Comparison of ENCODE assay signal across 13 mouse cellular contexts in genomic region chr3:142295287-142295676, GRCm38 (mm10).
DNase-seq lines count a peak whose midpoint lies in the region; ATAC-seq lines count a peak whose summit lies in the region.
"Had no signal": no experiment of that assay in that cellular context is flagged by ENCODE, and none has a peak within 500 bp of the region (broad histone marks: within the 10 kb centered on the region; RNA-seq: fewer than 3 reads in every experiment).

No protein-coding gene starts in this region.

- no peaks in the 10 kb centered on the region for H3K9me3 ChIP-seq in embryonic facial prominence, embryonic 11.5 days (replicated peaks; ENCODE audit: control insufficient read depth, low read length)
- H3K9me3 ChIP-seq in embryonic facial prominence, embryonic 10.5 days, result no peaks in the 10 kb centered on the region
- no peaks in the 10 kb centered on the region for H3K9me3 ChIP-seq in hindbrain, embryonic 15.5 days
- no peaks in the 10 kb centered on the region for H3K9me3 ChIP-seq in hindbrain, embryonic 16.5 days (ENCODE audit: control insufficient read depth, low read length)
- H3K9me3 ChIP-seq in midbrain, embryonic 15.5 days, result no peaks in the 10 kb centered on the region
- H3K9me3 ChIP-seq in midbrain, embryonic 13.5 days, result no peaks in the 10 kb centered on the region
- no peaks in the 10 kb centered on the region for H3K9me3 ChIP-seq in neural tube, embryonic 14.5 days (ENCODE audit: control insufficient read depth, low read length)
- H3K9me3 ChIP-seq: stomach, embryonic 15.5 days had no signal

- H3K4me3 ChIP-seq in embryonic facial prominence, embryonic 11.5 days (ENCODE audit: low read depth, low read length), result no peak overlapping the region
- H3K4me3 ChIP-seq in embryonic facial prominence, embryonic 10.5 days, result no peak overlapping the region
- no peak overlapping the region for H3K4me3 ChIP-seq in hindbrain, embryonic 15.5 days
- H3K4me3 ChIP-seq in hindbrain, embryonic 16.5 days (ENCODE audit: low read length), result no peak overlapping the region
- no peak overlapping the region for H3K4me3 ChIP-seq in midbrain, embryonic 15.5 days
- H3K4me3 ChIP-seq in midbrain, embryonic 13.5 days (replicated peaks), result no peak overlapping the region
- no peak overlapping the region for H3K4me3 ChIP-seq in neural tube, embryonic 14.5 days (ENCODE audit: low read depth, low read length)
- H3K4me3 ChIP-seq: myocyte; stomach, embryonic 15.5 days had no signal

- 0 out of 2 replicates have a peak, but pooled peaks have one; percentile 29 for ATAC-seq in embryonic facial prominence, embryonic 11.5 days (replicated peaks; ENCODE audit: insufficient number of reproducible peaks, low FRiP score, low TSS enrichment, low read depth)
- ATAC-seq in hindbrain, embryonic 15.5 days (ENCODE audit: low FRiP score, low read depth), result peak; percentile 23; the same call in 1 of the 2 replicates
- ATAC-seq in hindbrain, embryonic 16.5 days, result no peak
- ATAC-seq in midbrain, embryonic 15.5 days (replicated peaks), result peak; percentile 52
- ATAC-seq in midbrain, embryonic 13.5 days, result no peak
- ATAC-seq in neural tube, embryonic 14.5 days (ENCODE audit: low read depth), result peak; percentile 44; the same call in 1 of the 2 replicates

- no peak overlapping the region for H3K4me2 ChIP-seq in embryonic facial prominence, embryonic 11.5 days (ENCODE audit: low read depth, low read length)
- no peak overlapping the region for H3K4me2 ChIP-seq in hindbrain, embryonic 15.5 days
- H3K4me2 ChIP-seq in hindbrain, embryonic 16.5 days (ENCODE audit: low read length), result no peak overlapping the region
- no peak overlapping the region for H3K4me2 ChIP-seq in midbrain, embryonic 15.5 days
- H3K4me2 ChIP-seq in midbrain, embryonic 13.5 days (replicated peaks), result no peak overlapping the region
- H3K4me2 ChIP-seq in neural tube, embryonic 14.5 days (ENCODE audit: low read depth, low read length), result no peak overlapping the region
- H3K4me2 ChIP-seq: heart, embryonic 11.5 days; stomach, embryonic 15.5 days had no signal

- no peaks in the 10 kb centered on the region for H3K4me1 ChIP-seq in embryonic facial prominence, embryonic 11.5 days (ENCODE audit: control insufficient read depth, insufficient read depth, low read length)
- no peaks in the 10 kb centered on the region for H3K4me1 ChIP-seq in embryonic facial prominence, embryonic 10.5 days
- H3K4me1 ChIP-seq in hindbrain, embryonic 15.5 days (replicated peaks), result no peaks in the 10 kb centered on the region
- no peaks in the 10 kb centered on the region for H3K4me1 ChIP-seq in hindbrain, embryonic 16.5 days (ENCODE audit: control insufficient read depth, insufficient read depth, low read depth, low read length)
- H3K4me1 ChIP-seq in midbrain, embryonic 15.5 days, result no peaks in the 10 kb centered on the region
- no peaks in the 10 kb centered on the region for H3K4me1 ChIP-seq in midbrain, embryonic 13.5 days (replicated peaks)
- H3K4me1 ChIP-seq in neural tube, embryonic 14.5 days (ENCODE audit: control insufficient read depth, insufficient read depth, low read length), result no peaks in the 10 kb centered on the region
- H3K4me1 ChIP-seq: stomach, embryonic 15.5 days had no signal

- no peak for DNase-seq in embryonic facial prominence, embryonic 11.5 days (ENCODE audit: low spot score)
- no peak for DNase-seq in embryonic facial prominence, embryonic 10.5 days (ENCODE audit: low spot score)
- no peak for DNase-seq in testis, postnatal 10 days (ENCODE audit: low spot score)
- DNase-seq: liver had no signal

- no peaks in the 10 kb centered on the region for H3K27me3 ChIP-seq in embryonic facial prominence, embryonic 11.5 days (ENCODE audit: control insufficient read depth, insufficient read depth, low read length)
- H3K27me3 ChIP-seq in embryonic facial prominence, embryonic 10.5 days (replicated peaks; ENCODE audit: low read depth, poor library complexity, severe bottlenecking), result no peaks in the 10 kb centered on the region
- no peaks in the 10 kb centered on the region for H3K27me3 ChIP-seq in hindbrain, embryonic 15.5 days
- H3K27me3 ChIP-seq in hindbrain, embryonic 16.5 days (replicated peaks; ENCODE audit: control insufficient read depth, insufficient read depth, low read length), result no peaks in the 10 kb centered on the region
- no peaks in the 10 kb centered on the region for H3K27me3 ChIP-seq in midbrain, embryonic 15.5 days (replicated peaks)
- H3K27me3 ChIP-seq in midbrain, embryonic 13.5 days, result no peaks in the 10 kb centered on the region
- H3K27me3 ChIP-seq in neural tube, embryonic 14.5 days (ENCODE audit: control insufficient read depth, insufficient read depth, low read length), result no peaks in the 10 kb centered on the region
- H3K27me3 ChIP-seq: CH12.LX; stomach, embryonic 15.5 days had no signal

- no peaks in the 10 kb centered on the region for H3K36me3 ChIP-seq in embryonic facial prominence, embryonic 11.5 days (replicated peaks; ENCODE audit: control insufficient read depth, insufficient read depth, low read depth, low read length)
- no peaks in the 10 kb centered on the region for H3K36me3 ChIP-seq in embryonic facial prominence, embryonic 10.5 days (replicated peaks)
- no peaks in the 10 kb centered on the region for H3K36me3 ChIP-seq in hindbrain, embryonic 15.5 days
- H3K36me3 ChIP-seq in hindbrain, embryonic 16.5 days (ENCODE audit: control insufficient read depth, insufficient read depth, low read length), result no peaks in the 10 kb centered on the region
- H3K36me3 ChIP-seq in midbrain, embryonic 15.5 days (replicated peaks), result no peaks in the 10 kb centered on the region
- H3K36me3 ChIP-seq in midbrain, embryonic 13.5 days, result no peaks in the 10 kb centered on the region
- no peaks in the 10 kb centered on the region for H3K36me3 ChIP-seq in neural tube, embryonic 14.5 days (ENCODE audit: control insufficient read depth, insufficient read depth, low read length)
- H3K36me3 ChIP-seq: stomach, embryonic 15.5 days had no signal

- no peak overlapping the region for H3K27ac ChIP-seq in embryonic facial prominence, embryonic 11.5 days (replicated peaks; ENCODE audit: low read depth, low read length)
- H3K27ac ChIP-seq in embryonic facial prominence, embryonic 10.5 days (replicated peaks), result no peak overlapping the region
- no peak overlapping the region for H3K27ac ChIP-seq in hindbrain, embryonic 15.5 days (replicated peaks)
- H3K27ac ChIP-seq in hindbrain, embryonic 16.5 days (ENCODE audit: low read depth, low read length), result no peak overlapping the region
- H3K27ac ChIP-seq in midbrain, embryonic 15.5 days, result no peak overlapping the region
- H3K27ac ChIP-seq in midbrain, embryonic 13.5 days, result no peak overlapping the region
- no peak overlapping the region for H3K27ac ChIP-seq in neural tube, embryonic 14.5 days (ENCODE audit: low read depth, low read length)
- H3K27ac ChIP-seq: stomach, embryonic 15.5 days had no signal

- no peak overlapping the region for H3K9ac ChIP-seq in embryonic facial prominence, embryonic 11.5 days (replicated peaks; ENCODE audit: low read length)
- H3K9ac ChIP-seq in hindbrain, embryonic 15.5 days, result no peak overlapping the region
- no peak overlapping the region for H3K9ac ChIP-seq in hindbrain, embryonic 16.5 days (ENCODE audit: low read depth, low read length)
- H3K9ac ChIP-seq in midbrain, embryonic 15.5 days, result no peak overlapping the region
- H3K9ac ChIP-seq in midbrain, embryonic 13.5 days (replicated peaks), result no peak overlapping the region
- no peak overlapping the region for H3K9ac ChIP-seq in neural tube, embryonic 14.5 days (replicated peaks; ENCODE audit: low read depth, low read length)
- H3K9ac ChIP-seq: stomach, embryonic 15.5 days had no signal

- WGBS in embryonic facial prominence, embryonic 11.5 days, result 83% methylated on average over 7 of the region's 7 CpGs
- 82% methylated on average over 7 of the region's 7 CpGs for WGBS in embryonic facial prominence, embryonic 10.5 days
- WGBS in hindbrain, embryonic 15.5 days, result 86% methylated on average over 7 of the region's 7 CpGs
- 84% methylated on average over 7 of the region's 7 CpGs for WGBS in hindbrain, embryonic 16.5 days
- WGBS in midbrain, embryonic 15.5 days, result 85% methylated on average over 7 of the region's 7 CpGs
- 83% methylated on average over 7 of the region's 7 CpGs for WGBS in midbrain, embryonic 13.5 days
- 86% methylated on average over 7 of the region's 7 CpGs for WGBS in neural tube, embryonic 14.5 days

Comparison
In these comparisons a context has a peak if more than half of its experiments do, and no peak if none do; other contexts are left out.
1. ATAC-seq: peak in embryonic facial prominence, embryonic 11.5 days (single experiment), hindbrain, embryonic 15.5 days (single experiment), midbrain, embryonic 15.5 days (single experiment) and neural tube, embryonic 14.5 days (single experiment); none in hindbrain, embryonic 16.5 days (single experiment) and midbrain, embryonic 13.5 days (single experiment).